Mouse (Mus musculus): Measurements from ENCODE around the gene Bbs4.

DNA sequence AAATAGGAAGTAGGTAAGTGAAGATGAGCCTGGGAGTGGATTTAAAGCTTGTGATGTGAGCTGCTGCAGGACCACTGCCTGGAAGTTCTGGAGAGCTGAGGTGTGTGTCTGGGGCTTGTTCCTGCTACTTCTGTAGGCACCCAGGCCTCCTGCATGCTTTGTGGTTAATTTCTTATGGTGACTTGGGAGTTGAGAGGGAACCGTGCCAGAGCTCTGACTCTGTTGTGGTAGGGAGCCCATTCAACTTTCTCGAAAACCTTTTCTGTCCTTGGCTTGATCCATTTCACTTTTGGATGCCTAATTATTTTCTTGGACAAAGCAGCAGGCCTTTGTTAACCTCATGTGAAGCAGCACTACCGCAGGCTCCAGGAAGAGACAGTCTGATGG, 42.0 kb downstream of the Bbs4 start:
- TF ChIP-seq GATA1 (IDR thresholded peaks at IDR 0.05; ENCODE audit: borderline replicate concordance, low read length) (no peak), FLI1 (IDR thresholded peaks at IDR 0.05; ENCODE audit: low read length) (no peak)
